Mouse (Mus musculus) thymus, adult 2 months (tissue): ENCODE data around the gene Ano4.

Experiments used
- CTCF ChIP-seq: fragments of 200-500 bp; IDR thresholded peaks from 2 replicates; pipeline ENCODE4 v1.5.1; 2012; ENCODE audit warnings: mild to moderate bottlenecking, control low read depth, low read length, moderate library complexity, borderline replicate concordance; ENCODE audit not compliant: control insufficient read depth, poor library complexity, insufficient read depth; ENCODE audit errors: extremely low read depth
- POLR2A ChIP-seq: fragments of 200-500 bp; IDR thresholded peaks from 2 replicates; pipeline ENCODE4 v1.6.1; 2012; ENCODE audit warnings: mild to moderate bottlenecking, low read length, control low read depth, moderate library complexity; ENCODE audit not compliant: control insufficient read depth, poor library complexity, insufficient read depth; ENCODE audit errors: extremely low read depth

DNA sequence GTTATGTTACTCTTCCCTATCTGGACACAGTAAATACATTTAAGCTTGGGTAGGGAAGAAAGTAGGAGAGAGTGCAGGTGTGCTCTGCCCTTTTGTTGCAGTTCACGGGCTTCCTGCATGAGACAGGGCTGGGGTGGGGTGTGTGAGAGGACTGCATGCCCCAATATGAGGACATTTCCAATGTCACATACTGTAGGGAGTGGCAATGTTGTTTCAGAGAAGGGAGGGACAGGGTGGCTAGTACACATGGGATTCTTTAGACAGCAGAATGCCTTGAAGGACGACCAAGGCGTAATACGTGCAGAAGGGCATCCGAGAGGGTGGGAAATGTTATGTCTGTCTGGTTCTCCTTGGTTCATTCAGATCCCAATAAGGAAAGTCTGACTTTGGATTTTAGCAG lies 18.2 kb downstream of the Ano4 start:
- TF ChIP-seq CTCF (no peak), POLR2A (no peak)
